Mouse (Mus musculus) limb, embryonic 11.5 days (tissue): Measurements from ENCODE around the gene Itgam. TPM values are rescaled to one million over a fixed set of nuclear protein-coding genes. Genes with fewer than 3 reads are reported as not detected.
"Not testable (repeated sequence)": the region's sequence is repeated elsewhere in the genome, so short reads cannot be mapped to it uniquely, and the experiment has no call there.

Experiments
- ATAC-seq: fragments of 200-750 bp; cut with Nextera tagmentation; 2 replicates; pipeline ENCODE4 v1.8.0; 2017; ENCODE audit warnings: low read depth; ENCODE audit not compliant: insufficient number of reproducible peaks, low FRiP score, low TSS enrichment
- DNase-seq: peaks from one replicate; pipeline ENCODE4 v3.0.0-alpha.2; 2015; ENCODE audit warnings: low spot score
- H3K27ac ChIP-seq: fragments of 300-500 bp; sonication (generic); replicated peaks from 2 replicates; pipeline ENCODE4 v1.5.1; 2014; ENCODE audit warnings: low read depth, mild to moderate bottlenecking, low read length
- H3K27me3 ChIP-seq: fragments of 300-500 bp; sonication (generic); 2 replicates; pipeline ENCODE4 v1.6.1; 2014; ENCODE audit warnings: mild to moderate bottlenecking, low read length, mixed read lengths; ENCODE audit not compliant: control insufficient read depth, insufficient read depth
- H3K36me3 ChIP-seq: fragments of 300-500 bp; sonication (generic); 2 replicates; pipeline ENCODE4 v1.6.1; 2014; ENCODE audit warnings: mild to moderate bottlenecking, low read length, moderate library complexity, mixed read lengths; ENCODE audit not compliant: control insufficient read depth, insufficient read depth
- H3K4me1 ChIP-seq: fragments of 300-500 bp; sonication (generic); 2 replicates; pipeline ENCODE4 v1.6.1; 2014; ENCODE audit warnings: low read length, mixed read lengths; ENCODE audit not compliant: control insufficient read depth, insufficient read depth
- H3K4me2 ChIP-seq: fragments of 300-500 bp; sonication (generic); 2 replicates; pipeline ENCODE4 v1.6.1; 2014; ENCODE audit warnings: low read depth, mild to moderate bottlenecking, moderate library complexity; ENCODE audit not compliant: severe bottlenecking
- H3K4me3 ChIP-seq: fragments of 300-500 bp; sonication (generic); 2 replicates; pipeline ENCODE4 v1.5.1; 2014; ENCODE audit warnings: low read depth, low read length
- H3K9ac ChIP-seq: fragments of 300-500 bp; sonication (generic); 2 replicates; pipeline ENCODE4 v1.6.1; 2014; ENCODE audit warnings: mild to moderate bottlenecking, low read length
- H3K9me3 ChIP-seq: fragments of 300-500 bp; sonication (generic); 2 replicates; pipeline ENCODE4 v1.6.1; 2016; ENCODE audit warnings: low read length; ENCODE audit not compliant: control insufficient read depth
- WGBS: fragments of 180-500 bp; shearing (Covaris S2); extraction: QIAGEN DNeasy Blood & Tissue Kit; methylation state at CpG from one replicate; pipeline ENCODE4 v1.1.7; 2014; 5-methylcytosine and 5-hydroxymethylcytosine counted together
- polyA plus RNA-seq: library from polyadenylated mRNA; unstranded; fragments of >200 nt; fragmentation: Nextera tagmentation; extraction: Ambion mirVana; gene quantifications from 2 replicates; pipeline ENCODE4 v1.2.1, GENCODE M21; 2014

Itgam gene
- polyA plus RNA-seq, 1 experiment from 2014 or later, result 0.28 TPM

- ATAC-seq, H3K4me1 ChIP-seq, H3K27me3 ChIP-seq, H3K4me2 ChIP-seq, H3K36me3 ChIP-seq, DNase-seq, H3K27ac ChIP-seq, H3K9me3 ChIP-seq, H3K4me3 ChIP-seq, H3K9ac ChIP-seq: not testable (repeated sequence)
- 71% methylated on average over 7 of the region's 8 CpGs for WGBS
Measured at GRCm38 (mm10) chr7:128158688-128159354, 96.4 kb downstream of the Itgam start.

GRCm38 (mm10) chr7:128164001-128164400 is 101.6 kb downstream of the Itgam start:
- Histone ChIP-seq H3K36me3 (no peaks in the 10 kb centered on the region), H3K4me1 (no peaks in the 10 kb centered on the region), H3K9me3 (no peaks in the 10 kb centered on the region), H3K27ac (no peak overlapping the region), H3K4me3 (no peak overlapping the region), H3K4me2 (no peak overlapping the region), H3K9ac (no peak overlapping the region), H3K27me3 (no peaks in the 10 kb centered on the region)
- no peak for ATAC-seq
- 97% methylated on average over 4 of the region's 4 CpGs for WGBS
- DNase-seq, result no peak

- H3K27ac ChIP-seq, result no peak overlapping the region
- H3K9ac ChIP-seq, result no peak overlapping the region
- H3K4me2 ChIP-seq, result no peak overlapping the region
- DNase-seq (no peak), ATAC-seq (no peak)
- H3K9me3 ChIP-seq, result no peaks in the 10 kb centered on the region
- H3K4me3 ChIP-seq, result no peak overlapping the region
- no peaks in the 10 kb centered on the region for H3K36me3 ChIP-seq
- no peaks in the 10 kb centered on the region for H3K4me1 ChIP-seq
- H3K27me3 ChIP-seq, result no peaks in the 10 kb centered on the region
- 91% methylated on average over 7 of the region's 7 CpGs for WGBS
Measured at GRCm38 (mm10) chr7:128166391-128166790, 104.0 kb downstream of the Itgam start.

Other genes starting within 250 kb of the Itgam start
- 16.0 and 17.3 TPM in 2 replicates for gene Stx4a, start 238.3 kb upstream of the Itgam start, polyA plus RNA-seq
- 6.7 and 8.0 TPM in 2 replicates for gene Stx1b, start 238.1 kb upstream of the Itgam start, polyA plus RNA-seq
- 15.8 and 21.2 TPM in 2 replicates for gene Zfp646, start 186.4 kb upstream of the Itgam start, polyA plus RNA-seq
- gene Zfp668, start 185.8 kb upstream of the Itgam start, polyA plus RNA-seq, result 27.7 and 28.9 TPM in 2 replicates
- gene Prss53, start 171.7 kb upstream of the Itgam start, polyA plus RNA-seq, result 0.85 and 0.92 TPM in 2 replicates
- not detected in 2 replicates for gene Gm21974, start 167.2 kb upstream of the Itgam start, polyA plus RNA-seq
- 63.1 and 66.6 TPM in 2 replicates for gene Vkorc1, start 167.0 kb upstream of the Itgam start, polyA plus RNA-seq
- gene Bckdk, start 158.6 kb upstream of the Itgam start, polyA plus RNA-seq, result 124 TPM in 2 replicates
- 48.2 and 53.7 TPM in 2 replicates for gene Kat8, start 150.1 kb upstream of the Itgam start, polyA plus RNA-seq
- 4.0 and 5.0 TPM in 2 replicates for gene Prss8, start 132.5 kb upstream of the Itgam start, polyA plus RNA-seq
- gene Prss36, start 115.9 kb upstream of the Itgam start, polyA plus RNA-seq, result 11.5 and 13.3 TPM in 2 replicates
- 62.7 and 63.1 TPM in 2 replicates for gene Fus, start 95.2 kb upstream of the Itgam start, polyA plus RNA-seq
- 6.7 and 6.9 TPM in 2 replicates for gene Pycard, start 68.8 kb upstream of the Itgam start, polyA plus RNA-seq
- gene Trim72, start 58.7 kb upstream of the Itgam start, polyA plus RNA-seq, result 0.10 and 0.20 TPM in 2 replicates
- gene Gm49368, start within 50 bp of the Itgam start, polyA plus RNA-seq, result not detected in 2 replicates
- gene Itgax, start 66.9 kb downstream of the Itgam start, polyA plus RNA-seq, result not detected in 2 replicates
- 0.16 TPM in 1 of 2 replicates, not detected in the other for gene Itgad, start 91.7 kb downstream of the Itgam start, polyA plus RNA-seq
- gene Cox6a2, start 143.7 kb downstream of the Itgam start, polyA plus RNA-seq, result 0.70 and 0.92 TPM in 2 replicates
- gene Armc5, start 174.7 kb downstream of the Itgam start, polyA plus RNA-seq, result 9.7 and 10.0 TPM in 2 replicates
- gene 9130023H24Rik, start 175.4 kb downstream of the Itgam start, polyA plus RNA-seq, result 10.2 and 11.4 TPM in 2 replicates
- 14.3 and 15.6 TPM in 2 replicates for gene Tgfb1i1, start 184.2 kb downstream of the Itgam start, polyA plus RNA-seq
- gene Slc5a2, start 203.0 kb downstream of the Itgam start, polyA plus RNA-seq, result not detected in 2 replicates
- gene BC017158, start 235.5 kb downstream of the Itgam start, polyA plus RNA-seq, result 25.4 and 31.0 TPM in 2 replicates